Mouse (Mus musculus) E14TG2a.4 (cell line): ENCODE data around the gene Mrpl46.

Source experiments
- CTCF ChIP-seq: conservative IDR thresholded peaks from 2 replicates; pipeline ENCODE4 v1.5.1; 2014; ENCODE audit warnings: low read length
- POU5F1 ChIP-seq: IDR thresholded peaks from 2 replicates; pipeline ENCODE4 v1.6.1; 2014; ENCODE audit warnings: low read length, borderline replicate concordance

GRCm38 (mm10) chr7:78826682-78827385 lies 43.5 kb upstream of the Mrpl46 start:
- TF ChIP-seq CTCF = no peak
- TF ChIP-seq POU5F1 = no peak
